Mouse (Mus musculus) liver, adult 2 months (tissue): ENCODE data around the gene Tprkb.

ENCODE experiments used
- CTCF ChIP-seq: fragments of 200-500 bp; IDR thresholded peaks from 2 replicates; pipeline ENCODE4 v1.5.1; 2011; ENCODE audit warnings: low read depth, low read length, control low read depth
- POLR2A ChIP-seq: fragments of 200-500 bp; IDR thresholded peaks from 2 replicates; pipeline ENCODE4 v1.6.1; 2011; ENCODE audit warnings: low read length, control low read depth; ENCODE audit not compliant: insufficient read depth; ENCODE audit errors: extremely low read depth

GRCm38 (mm10) chr6:85915141-85915538 is 3.5 kb downstream of the Tprkb start:
- TF ChIP-seq CTCF (no peak), POLR2A (no peak)
